Mouse (Mus musculus): Measurements from ENCODE around the gene Olfr651.
"Not testable (repeated sequence)": the region's sequence is repeated elsewhere in the genome, so short reads cannot be mapped to it uniquely, and the experiment has no call there.

The Olfr651 gene

DNA sequence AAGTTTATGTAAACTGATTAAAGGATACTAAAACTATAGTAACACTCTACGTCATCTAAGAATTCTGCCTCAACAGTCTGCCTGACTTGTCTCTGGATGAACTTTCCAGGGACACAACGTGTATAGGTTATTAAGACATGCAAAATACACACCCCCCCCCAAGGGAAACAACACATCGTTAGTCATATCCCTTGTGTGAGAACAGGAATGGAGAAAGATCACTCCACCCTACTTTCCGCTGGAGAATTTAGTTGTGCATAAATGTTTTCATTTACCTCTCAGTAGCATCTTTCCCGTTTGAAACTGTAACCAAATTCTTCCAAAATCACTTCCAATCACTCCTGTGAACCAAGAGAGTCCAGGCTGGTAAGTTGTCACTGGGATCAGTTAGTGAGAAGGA is at the start of gene Olfr651:
Gene Olfr651 (plus strand): TSS at position 301 of the 400 bp plus-strand sequence.
- DNase-seq (ENCODE audit: low spot score in 2 of 2), result no peak

DNA sequence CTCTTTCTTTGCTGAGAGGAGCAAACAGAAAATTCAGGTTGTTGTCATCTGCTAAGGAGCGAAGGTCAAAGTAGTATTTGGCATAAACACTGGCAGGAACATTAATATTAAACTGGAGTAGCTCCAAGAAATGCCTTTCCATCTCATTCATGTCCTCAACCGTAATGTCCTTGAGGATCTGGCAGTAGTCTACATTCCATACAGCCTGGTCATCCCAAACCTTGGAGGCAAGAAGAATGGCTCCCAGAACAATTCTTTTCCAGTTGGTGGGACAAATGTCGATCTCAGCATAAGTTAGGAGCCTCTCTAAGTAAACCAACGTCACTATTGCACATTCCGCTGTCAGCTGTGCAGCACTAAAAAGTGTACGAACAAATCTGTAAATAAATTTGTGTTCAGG is 48.7 kb upstream of the Olfr651 start:
- DNase-seq (ENCODE audit: low spot score in 2 of 2), result not testable (repeated sequence)

DNA sequence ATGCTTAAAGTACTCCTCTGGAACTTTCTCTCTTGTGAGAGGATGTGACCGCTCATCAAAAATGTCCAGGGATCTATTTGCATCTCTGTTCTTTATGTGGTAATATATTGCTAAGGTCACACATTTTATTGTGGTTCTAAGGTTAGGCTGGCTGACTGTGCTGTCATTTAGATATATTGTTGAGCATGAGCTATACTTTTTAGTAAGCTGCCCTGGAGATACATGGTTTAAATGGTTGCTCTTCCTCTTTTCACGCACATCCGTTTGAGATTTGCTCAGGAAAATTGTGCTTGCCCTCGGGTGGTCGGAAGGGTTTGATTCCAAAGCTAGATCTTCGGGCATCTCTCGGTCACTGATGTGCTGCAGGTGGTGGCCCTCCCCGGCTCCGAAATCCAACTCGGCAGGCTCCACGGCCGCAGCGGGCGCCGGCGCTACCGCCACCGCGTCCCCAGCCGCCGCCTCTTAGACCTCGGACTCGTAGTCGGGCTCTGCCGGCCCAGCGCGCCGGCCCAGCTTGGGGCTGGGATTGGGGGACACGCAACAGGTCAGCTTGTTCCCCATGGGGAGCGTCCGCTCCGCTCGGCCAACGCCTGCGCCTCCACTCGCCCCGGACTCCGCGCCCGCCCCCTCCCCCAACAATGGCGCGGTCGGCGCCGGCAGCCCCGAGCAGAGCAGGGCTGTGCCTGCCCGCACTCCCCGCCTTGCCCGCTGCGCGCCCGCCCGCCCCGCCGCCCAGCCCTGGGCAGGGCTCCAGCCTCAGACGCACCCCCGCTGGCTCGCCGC is 48.2 kb upstream of the Olfr651 start:
- DNase-seq (ENCODE audit: low spot score in 2 of 2), result no peak

DNA sequence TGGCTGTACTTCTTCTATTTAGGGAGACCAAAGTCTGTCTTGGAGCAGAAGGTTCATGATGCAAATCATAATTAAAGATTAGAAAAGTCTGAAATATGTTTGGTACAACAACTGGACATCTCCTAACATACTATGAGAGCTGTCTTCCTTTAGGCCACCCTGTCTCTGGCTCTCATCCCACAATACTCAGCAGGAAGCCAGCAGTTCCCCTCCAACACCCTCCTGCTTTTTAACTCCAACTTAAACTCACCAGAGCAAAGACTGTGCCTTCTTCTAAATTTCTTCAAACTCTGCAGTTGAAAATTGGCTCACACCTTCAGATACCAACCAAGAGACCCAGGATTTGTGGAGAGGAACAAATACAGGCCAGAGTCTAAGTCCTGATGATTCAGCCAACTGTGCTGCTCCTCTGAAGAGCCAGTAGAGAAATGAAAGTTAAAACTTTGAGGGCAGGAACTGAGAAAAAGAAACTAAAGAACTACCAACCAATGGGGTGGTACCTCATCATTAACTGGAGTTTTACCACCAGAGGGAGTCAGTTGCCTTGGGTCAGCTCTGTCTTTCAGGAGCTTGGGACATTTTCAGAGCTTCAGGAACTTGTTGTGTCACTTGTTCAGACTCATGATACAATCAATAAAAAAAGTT is 42.4 kb upstream of the Olfr651 start, which contains the start of gene Trim30d:
Gene Trim30d (minus strand): TSS at position 429 of the 645 bp plus-strand sequence.
- not testable (repeated sequence) for DNase-seq (ENCODE audit: low spot score in 2 of 2)

DNA sequence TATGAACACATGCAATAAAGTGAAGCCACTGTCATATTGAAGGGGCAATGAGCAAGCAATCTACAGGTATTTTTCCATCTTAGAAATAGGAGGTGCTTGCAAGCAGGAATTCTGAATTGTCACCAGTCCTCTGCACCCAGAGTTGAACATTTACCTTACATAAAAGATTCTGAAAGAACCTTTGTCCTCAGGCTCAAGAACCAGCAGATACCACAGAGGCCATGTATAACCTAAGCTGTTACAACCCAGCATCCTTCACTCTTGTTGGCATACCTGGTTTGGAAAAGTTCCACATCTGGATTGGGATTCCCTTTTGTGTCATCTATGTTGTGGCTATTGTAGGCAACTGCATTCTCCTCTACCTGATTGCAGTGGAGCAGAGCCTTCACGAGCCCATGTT is 2.8 kb downstream of the Olfr651 start:
- no peak for DNase-seq (ENCODE audit: low spot score in 2 of 2)

DNA sequence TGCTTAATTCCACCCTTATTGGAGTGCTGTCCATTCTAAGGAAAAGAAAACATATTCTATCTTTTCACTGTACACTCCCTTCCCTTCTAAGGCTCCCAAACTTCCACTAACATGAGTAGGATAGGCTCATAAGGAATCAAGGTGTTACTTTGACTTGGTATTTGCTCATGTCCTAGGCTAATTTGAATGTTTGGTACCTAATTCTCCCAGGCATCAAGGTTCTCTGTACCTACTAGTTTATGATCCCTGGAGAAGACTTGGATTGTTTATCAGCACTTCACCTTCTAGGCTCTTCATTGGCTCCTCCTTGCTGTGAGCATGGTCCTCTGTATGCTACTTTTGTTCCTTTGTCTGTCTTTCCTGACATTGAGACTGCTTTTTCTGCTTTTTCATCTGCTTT is 10.7 kb downstream of the Olfr651 start, which contains the start of gene Olfr652:
Gene Olfr652 (plus strand): TSS at position 301 of the 400 bp plus-strand sequence.
- DNase-seq (ENCODE audit: low spot score in 2 of 2), result no peak

DNA sequence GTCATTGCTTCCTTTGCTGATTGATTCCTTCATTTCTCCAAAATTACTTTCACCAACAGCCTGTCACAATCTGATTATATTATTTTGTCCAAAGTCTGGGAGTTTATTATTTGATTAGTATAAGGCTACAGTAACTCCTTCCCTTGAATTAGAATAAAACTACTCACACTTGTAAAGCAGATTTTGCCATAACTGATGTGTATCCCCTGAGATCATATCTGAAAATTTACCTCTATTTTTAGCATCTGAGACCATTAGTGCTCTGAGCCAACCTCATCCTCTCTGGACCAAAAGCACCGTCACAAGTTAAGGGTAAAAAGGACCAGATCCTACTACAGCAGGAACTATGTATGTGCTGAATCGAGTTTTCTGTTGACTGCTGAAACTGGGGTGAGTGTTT is 27.1 kb downstream of the Olfr651 start, which contains the start of gene Olfr653:
Gene Olfr653 (plus strand): TSS at position 301 of the 400 bp plus-strand sequence.
- DNase-seq (ENCODE audit: low spot score in 2 of 2), result no peak

- DNase-seq (ENCODE audit: low spot score in 2 of 2), result no peak
Measured at GRCm38 (mm10) chr7:104580846-104581245, 30.9 kb downstream of the Olfr651 start.

DNA sequence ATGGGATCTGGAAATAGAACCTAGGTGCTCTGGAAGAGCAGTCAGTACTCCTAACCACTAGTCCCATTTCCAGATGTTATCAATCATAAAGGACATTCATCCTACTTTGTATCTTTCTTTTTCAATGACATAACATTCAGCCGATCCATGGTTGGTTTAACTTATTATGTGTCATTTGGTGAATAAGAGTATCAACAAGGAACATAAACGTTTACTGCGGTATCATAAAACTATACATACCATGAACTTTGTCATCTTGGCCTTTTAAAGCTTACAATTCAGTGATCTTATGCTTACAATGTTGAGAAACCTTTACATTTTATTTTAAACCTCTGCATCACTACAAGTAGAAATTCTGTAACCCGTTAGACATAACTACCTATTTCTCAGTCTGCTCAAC is 31.5 kb downstream of the Olfr651 start:
- no peak for DNase-seq (ENCODE audit: low spot score in 2 of 2)

DNA sequence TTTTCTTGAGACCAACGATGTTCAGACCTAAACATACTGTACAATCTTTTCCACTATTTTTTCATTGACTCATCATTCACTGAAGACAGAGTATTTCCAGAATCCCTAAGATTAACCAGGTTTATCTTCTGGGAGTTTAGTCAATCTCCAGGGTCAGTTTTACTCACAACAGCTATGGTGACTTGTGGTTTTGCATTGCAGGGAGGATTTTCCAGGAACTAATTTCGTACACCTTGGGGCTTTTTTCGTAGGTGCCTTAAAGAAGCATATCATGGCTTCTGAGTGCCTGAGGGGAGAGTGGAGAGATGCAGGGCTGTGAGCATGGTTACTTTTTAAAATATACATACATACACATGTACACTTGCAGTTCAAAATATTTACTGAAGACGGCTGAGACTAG is 36.8 kb downstream of the Olfr651 start, which contains the start of gene Olfr654:
Gene Olfr654 (plus strand): TSS at position 301 of the 400 bp plus-strand sequence.
- no peak for DNase-seq (ENCODE audit: low spot score in 2 of 2)

DNA sequence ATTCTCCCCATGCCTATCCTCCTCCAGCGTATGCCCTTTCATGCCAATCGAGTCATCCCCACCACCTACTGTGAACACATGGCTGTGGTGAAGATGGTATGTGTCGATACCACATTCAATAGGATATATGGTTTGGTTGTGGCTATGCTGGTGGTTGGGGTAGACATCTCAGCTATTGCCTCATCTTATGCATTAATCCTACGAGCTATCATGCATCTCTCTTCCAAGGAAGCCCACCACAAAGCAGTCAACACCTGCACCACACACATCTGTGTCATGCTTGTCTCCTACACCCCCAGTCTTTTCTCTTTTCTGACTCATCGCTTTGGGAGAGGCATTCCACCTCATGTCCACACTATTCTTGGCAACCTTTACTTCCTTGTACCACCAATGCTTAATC is 38.3 kb downstream of the Olfr651 start:
- DNase-seq (ENCODE audit: low spot score in 2 of 2), result no peak

DNA sequence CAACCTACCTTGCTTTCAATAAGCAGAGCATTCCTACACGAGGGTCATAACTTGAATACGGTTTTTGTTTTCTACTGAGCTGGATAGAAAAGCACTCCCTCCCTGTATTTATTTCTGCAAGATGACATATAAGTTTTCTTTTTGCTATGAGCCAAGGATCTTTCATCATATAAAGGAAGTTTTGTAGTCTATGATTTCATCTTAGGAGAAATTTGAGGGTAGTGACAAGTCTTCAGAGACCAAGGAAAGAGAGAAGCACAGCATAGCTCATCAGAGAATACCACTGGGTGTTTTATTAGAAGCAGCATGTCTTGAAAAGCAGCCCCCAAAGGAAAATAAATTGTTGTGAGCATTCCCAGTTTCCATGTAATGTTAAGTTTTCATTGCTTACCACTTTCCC is 51.7 kb downstream of the Olfr651 start, which contains the start of gene Olfr655:
Gene Olfr655 (minus strand): TSS at position 101 of the 400 bp plus-strand sequence.
- no peak for DNase-seq (ENCODE audit: low spot score in 2 of 2)

DNA sequence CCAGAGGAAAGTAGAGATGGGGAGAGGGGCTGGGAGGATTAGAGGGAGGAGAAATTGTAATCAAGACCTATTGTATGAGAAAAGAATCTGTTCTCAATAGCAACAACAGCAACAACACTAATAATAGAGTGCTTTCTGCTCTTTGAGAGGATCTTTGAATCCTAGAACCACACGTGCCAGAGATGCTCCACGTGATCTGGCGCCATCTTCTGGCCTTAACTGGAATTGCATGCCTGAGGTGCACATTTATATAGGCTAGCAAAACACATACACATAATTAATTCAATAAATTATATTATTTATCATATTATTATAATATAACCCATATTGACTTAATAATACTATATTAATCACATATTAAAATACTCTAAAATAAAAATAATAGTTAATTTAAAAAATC is 53.2 kb downstream of the Olfr651 start:
- peak in 1 of 2 experiments; percentile 7 for DNase-seq (ENCODE audit: low spot score in 2 of 2)

All from frontal cortex, postnatal 10 days (tissue).